Mouse (Mus musculus): ENCODE results near the gene Htra3.

DNA sequence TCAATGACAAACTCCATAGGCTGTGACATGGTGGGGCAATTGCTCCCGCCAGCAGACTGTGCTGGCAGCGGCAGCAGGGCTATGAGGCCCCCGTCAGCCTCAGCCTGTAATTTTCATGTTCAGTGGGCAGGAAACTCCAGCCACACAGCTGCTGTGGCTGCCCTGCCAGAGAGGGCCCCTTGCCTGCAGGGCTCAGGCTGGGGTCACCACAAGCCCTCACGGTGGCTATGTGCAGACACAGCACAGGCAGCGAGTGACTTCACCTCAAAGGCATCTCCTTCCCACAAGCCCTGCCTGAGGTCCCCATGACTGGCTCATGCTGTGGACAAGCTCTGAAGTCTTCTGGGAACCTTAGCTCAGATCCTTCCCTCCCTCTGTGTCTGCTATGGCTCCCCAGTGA is 7.5 kb upstream of the Htra3 start:
- TF ChIP-seq CTCF (IDR thresholded peaks at IDR 0.05; ENCODE audit: low read depth), result no peak
- no peak for TF ChIP-seq EP300 (IDR thresholded peaks at IDR 0.05; ENCODE audit: low read depth)

Data from liver, postnatal 0 days (tissue).